Mouse (Mus musculus): ENCODE measurements around the gene Hbb-bh1.
"Not testable (repeated sequence)": the region's sequence is repeated elsewhere in the genome, so short reads cannot be mapped to it uniquely, and the experiment has no call there.

Hbb-bh1 gene

GRCm38 (mm10) chr7:103843034-103843433 lies at the start of gene Hbb-bh1:
TSS of gene Hbb-bh1 (minus strand) at chr7:103843164.
- DNase-seq (ENCODE audit: low spot score in 2 of 2) = no peak

DNA sequence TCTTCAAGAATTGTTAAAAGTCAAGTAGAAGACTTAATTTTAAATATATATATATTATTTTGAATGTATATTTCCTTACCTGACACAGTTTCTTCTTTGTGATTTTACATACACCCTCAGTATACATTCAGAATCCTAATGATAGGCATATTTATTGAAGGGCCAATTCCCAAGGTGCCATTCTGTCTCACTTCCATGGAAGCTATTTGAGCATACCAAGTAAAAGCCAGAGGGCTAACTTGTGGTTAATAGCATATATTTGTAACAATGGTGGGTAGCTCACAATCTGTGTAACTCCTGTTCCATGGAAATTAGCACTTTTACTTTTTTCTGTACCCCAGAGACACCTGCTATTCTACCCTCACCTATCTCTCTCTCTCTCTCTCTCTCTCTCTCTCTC lies 43.2 kb upstream of the Hbb-bh1 start, which contains the start of gene Olfr66:
TSS of gene Olfr66 (minus strand) at position 101 of the 400 bp plus-strand sequence.
- DNase-seq (ENCODE audit: low spot score in 2 of 2) = no peak

- no peak for DNase-seq (ENCODE audit: low spot score in 2 of 2)
Measured at GRCm38 (mm10) chr7:103877093-103877492, 34.1 kb upstream of the Hbb-bh1 start.

DNA sequence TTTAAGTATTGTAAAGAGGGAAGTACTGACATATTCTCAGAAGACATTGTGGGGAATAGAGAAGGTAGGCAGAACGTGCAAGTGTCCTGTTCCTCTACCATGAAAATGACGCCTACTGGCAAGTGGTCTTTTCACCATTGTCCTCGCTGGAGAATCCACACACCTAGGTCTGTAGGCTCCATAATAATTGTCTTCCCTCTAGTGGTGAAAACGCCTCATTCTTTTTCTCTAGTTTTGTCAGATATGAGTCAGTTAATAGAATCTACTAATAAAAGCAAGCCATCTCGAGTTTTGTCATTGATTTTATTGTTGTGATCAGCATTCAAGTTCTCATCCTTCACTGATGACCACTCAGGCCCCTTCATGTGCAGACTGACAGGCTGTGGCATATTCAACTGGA lies 31.5 kb upstream of the Hbb-bh1 start:
- no peak for DNase-seq (ENCODE audit: low spot score in 2 of 2)

DNA sequence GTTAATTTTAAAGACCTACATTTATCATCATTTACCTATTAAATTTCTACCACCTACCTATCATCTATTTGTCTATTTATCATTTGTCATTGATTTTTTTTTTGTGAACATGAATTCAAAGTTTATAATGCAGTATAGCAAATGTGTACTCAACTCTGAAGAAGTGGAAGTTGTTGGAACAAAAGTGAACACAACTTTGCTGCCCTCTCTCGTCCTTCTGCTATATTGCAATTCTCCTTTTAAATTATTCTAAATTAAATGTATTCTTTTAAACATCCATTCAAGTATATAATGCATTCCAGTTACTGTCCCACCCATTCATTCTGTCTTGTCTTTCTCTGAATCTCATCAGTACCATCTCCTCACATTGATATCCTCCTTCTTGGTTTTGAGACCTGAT lies 30.1 kb upstream of the Hbb-bh1 start:
- peak; percentile 1 to 7 for DNase-seq (ENCODE audit: low spot score in 2 of 2)

DNA sequence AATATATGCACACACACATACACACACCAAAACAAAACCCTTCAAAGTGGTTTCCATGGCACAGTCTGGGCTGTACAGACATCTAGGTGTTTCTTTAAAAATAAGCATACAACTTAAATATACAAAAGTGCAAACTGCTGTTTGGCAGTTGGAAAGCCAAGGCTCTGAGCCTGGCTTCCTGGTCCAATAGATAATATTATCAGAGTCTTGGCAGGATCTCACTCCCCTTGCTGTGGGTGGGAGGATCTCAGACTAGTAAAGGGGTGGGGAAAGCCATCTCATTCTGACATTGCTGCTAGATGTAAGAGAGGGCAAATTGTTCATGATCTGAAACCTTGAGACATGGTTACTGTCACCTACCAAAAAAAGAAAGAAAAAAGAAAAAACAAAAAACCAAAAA lies 27.7 kb upstream of the Hbb-bh1 start:
- DNase-seq (ENCODE audit: low spot score in 2 of 2) = no peak

GRCm38 (mm10) chr7:103865716-103866115 lies 22.8 kb upstream of the Hbb-bh1 start:
- DNase-seq (ENCODE audit: low spot score in 2 of 2) = no peak

DNA sequence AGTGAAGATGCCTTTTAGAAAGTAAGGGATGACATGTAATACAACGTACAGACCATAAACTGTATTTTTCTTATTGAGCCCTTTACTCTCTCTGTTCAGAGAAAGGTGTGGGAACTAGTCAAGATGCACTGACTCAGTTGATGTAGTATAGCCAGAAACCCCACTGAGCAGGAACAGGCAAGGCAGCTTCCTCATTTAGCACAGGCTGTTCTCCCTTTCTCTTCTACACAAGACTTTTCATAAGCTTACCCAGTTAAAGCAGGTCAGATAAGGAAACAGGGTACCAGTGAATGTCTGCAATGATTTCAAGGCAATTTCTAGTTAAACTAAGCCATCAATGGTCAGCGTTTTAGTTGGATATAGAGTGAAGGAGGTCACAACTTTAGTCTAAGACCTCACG lies 18.6 kb upstream of the Hbb-bh1 start:
- DNase-seq (ENCODE audit: low spot score in 2 of 2) = no peak

DNA sequence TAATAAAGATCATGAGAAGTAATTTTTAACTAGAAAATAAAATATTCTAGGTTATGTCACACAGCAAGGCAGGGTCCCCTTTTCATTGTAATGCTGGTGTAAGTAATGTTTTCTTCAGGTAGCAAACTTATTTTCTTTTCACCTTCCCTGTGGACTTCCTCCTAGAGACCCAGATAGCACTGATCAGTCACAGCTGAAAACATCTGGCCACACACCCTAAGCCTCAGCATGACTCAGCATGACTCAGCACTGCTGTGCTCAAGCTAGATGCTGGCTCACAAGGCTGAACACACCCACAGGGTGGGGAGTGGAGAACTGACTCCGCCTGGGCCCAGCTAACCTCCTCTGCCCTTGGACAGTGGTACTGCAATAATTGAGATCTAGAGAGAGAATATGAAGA lies 17.9 kb upstream of the Hbb-bh1 start:
- DNase-seq (ENCODE audit: low spot score in 2 of 2) = peak in 1 of 2 experiments; percentile 3

DNA sequence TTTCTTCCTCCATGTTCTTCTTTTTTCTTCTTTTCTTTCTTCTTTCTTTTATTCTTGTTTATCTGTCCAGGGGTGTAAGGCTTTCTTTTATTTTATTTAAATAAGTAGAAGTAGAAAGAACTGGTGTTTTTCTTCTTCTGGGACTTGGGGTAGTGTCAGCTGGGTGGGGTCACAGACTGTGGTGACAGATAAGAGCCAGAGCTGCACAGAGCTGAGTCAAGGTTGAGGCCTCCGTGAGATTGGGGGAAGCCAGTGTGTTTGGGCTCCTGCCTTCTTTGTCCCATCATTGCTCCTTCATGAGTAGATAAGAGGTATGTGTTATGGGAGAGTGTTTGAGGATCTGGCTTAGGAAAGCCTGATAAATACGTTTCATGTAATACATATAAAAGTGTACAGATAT lies 16.1 kb upstream of the Hbb-bh1 start:
- DNase-seq (ENCODE audit: low spot score in 2 of 2) = no peak

DNA sequence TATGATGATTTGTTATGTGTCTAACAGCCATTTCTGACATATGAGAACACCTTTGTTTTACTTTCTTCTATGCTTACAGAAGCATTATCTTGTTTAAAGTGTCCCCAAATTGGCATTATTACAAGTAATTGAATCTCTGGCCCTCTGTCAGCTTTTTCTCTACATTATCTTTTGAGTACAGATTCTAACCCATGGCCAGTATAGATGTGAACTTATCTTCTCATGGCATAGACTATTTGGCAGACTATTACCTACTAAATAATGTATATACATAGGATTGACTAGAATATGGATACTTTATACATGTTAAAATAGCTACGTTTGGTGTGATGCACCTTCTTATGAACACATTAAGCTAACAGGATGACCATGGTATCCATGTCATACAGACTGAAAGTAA lies 11.7 kb upstream of the Hbb-bh1 start:
- no peak for DNase-seq (ENCODE audit: low spot score in 2 of 2)

GRCm38 (mm10) chr7:103853090-103853489 lies 10.1 kb upstream of the Hbb-bh1 start, which contains the start of gene Hbb-y:
TSS of gene Hbb-y (minus strand) at chr7:103853216.
- no peak for DNase-seq (ENCODE audit: low spot score in 2 of 2)

- no peak for DNase-seq (ENCODE audit: low spot score in 2 of 2)
Measured at GRCm38 (mm10) chr7:103844525-103845325, 1.8 kb upstream of the Hbb-bh1 start.

DNA sequence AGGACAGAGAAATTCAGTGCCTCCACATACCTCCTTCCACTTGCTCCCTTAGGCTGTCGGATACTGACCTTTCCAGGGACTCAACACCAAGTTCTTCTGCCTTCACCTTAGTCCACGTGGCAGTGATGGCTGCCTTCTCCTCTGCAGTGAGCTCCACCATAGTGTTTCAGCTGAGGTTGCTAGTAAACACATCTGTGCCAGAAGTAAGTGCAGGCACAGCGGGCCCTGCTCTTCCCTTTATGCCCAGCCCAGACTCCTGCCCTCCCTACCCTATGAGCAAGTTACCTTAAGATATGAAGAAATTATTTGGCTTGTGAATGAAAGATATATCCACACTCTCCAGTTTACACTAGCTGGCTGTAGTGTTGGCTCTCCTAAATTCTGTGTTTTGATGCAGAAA lies 2.7 kb downstream of the Hbb-bh1 start, which contains the start of gene Hbb-bh2:
TSS of gene Hbb-bh2 (minus strand) at position 253 of the 400 bp plus-strand sequence.
- DNase-seq (ENCODE audit: low spot score in 2 of 2) = no peak

DNA sequence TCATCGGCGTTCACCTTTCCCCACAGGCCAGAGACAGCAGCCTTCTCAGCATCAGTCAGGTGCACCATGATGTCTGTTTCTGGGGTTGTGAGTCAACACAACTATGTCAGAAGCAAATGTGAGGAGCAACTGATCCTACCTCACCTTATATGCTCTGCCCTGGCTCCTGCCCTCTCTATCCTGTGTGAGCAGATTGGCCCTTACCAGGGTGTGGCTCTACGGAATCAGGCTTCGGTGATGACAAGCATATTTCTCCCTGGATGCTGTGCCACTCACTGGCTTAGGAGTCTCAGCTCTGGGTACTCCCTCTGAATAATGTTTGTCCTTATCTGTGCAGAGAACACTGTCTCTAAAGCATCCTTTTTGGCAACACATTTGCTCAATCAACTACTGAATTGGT lies 15.2 kb downstream of the Hbb-bh1 start, which contains the start of gene Hbb-bs:
TSS of gene Hbb-bs (minus strand) at position 289 of the 400 bp plus-strand sequence.
- no peak for DNase-seq (ENCODE audit: low spot score in 2 of 2)

DNA sequence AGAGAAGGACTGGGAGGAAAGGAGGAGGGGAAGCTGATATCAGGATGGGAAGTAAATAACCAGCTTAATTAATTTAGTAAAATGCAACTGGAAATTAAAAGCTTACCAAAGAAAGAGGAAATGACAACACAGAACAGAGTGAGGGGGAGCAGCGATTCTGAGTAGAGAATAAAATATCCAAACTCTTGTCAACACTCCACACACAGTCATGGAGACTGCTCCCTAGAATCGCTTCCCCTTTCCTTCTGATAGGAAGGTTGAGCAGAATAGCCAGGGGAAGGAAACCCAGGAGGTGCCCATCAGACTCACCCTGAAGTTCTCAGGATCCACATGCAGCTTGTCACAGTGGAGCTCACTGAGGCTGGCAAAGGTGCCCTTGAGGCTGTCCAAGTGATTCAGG lies 15.8 kb downstream of the Hbb-bh1 start:
- not testable (repeated sequence) for DNase-seq (ENCODE audit: low spot score in 2 of 2)

DNA sequence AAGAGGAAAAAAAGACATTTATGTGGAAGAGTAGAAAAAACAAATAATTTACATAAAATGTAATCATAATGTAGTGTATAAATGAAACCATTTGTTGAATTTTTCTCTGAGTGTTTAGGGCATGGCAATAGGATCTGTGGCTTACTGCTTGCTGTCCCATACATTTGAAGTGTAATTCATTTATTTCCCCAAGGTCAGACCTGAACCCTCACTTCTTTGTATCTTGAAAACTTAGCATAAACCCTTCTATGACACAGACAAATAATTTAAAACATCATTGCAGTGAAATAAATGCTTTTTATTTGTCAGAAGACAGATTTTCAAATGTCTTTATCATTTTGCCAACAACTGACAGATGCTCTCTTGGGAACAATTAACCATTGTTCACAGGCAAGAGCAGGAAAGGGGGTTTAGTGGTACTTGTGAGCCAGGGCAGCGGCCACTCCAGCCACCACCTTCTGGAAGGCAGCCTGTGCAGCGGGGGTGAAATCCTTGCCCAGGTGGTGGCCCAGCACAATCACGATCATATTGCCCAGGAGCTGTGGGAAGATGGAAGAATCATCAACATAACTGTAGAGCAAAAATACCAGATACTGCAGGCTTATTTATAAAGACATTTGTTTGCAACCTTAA lies 16.6 kb downstream of the Hbb-bh1 start:
- no peak for DNase-seq (ENCODE audit: low spot score in 2 of 2)

- DNase-seq (ENCODE audit: low spot score in 2 of 2) = no peak
Measured at GRCm38 (mm10) chr7:103825536-103826254, 17.3 kb downstream of the Hbb-bh1 start.

DNA sequence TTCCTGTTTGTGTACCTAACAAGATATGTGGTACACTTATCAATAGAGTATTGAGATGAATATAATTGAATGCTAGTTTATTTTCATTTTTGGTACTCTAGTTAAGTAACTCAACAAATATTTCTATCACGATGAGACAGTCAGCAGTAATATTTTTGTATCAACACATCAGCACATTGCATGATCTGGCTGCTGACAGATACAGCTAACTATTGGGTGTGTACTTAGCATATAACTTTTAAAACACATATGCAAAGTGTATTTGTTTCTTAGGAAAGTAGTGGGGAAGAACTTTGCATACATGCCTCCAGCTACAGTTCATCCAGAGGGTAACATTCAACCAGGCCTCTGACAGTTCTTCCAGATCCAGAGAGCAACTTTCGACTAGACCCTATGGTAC lies 18.4 kb downstream of the Hbb-bh1 start:
- no peak for DNase-seq (ENCODE audit: low spot score in 2 of 2)

DNA sequence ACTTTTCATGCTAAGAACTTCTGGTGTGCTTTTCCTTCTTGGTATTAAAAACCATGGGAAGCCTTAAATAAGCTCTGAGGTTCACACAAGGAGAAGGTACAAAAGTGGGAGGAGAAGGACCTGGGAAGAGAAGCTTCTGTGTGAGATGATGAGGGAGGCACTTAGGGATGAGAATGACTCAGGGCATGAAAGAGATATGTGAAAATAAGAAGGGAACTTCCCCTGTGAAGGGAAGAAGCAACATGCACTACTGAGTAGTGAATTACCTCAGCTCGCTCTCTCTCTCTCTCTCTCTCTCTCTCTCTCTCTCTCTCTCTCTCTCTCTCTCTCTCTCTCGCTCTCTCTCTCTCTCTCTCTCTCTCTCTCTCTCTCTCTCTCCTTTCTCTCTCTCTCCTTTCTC lies 27.9 kb downstream of the Hbb-bh1 start:
- not testable (repeated sequence) for DNase-seq (ENCODE audit: low spot score in 2 of 2)

GRCm38 (mm10) chr7:103813766-103814165 lies 29.2 kb downstream of the Hbb-bh1 start, which contains the start of gene Hbb-bt:
TSS of gene Hbb-bt (minus strand) at chr7:103813996.
- DNase-seq (ENCODE audit: low spot score in 2 of 2) = no peak

- DNase-seq (ENCODE audit: low spot score in 2 of 2) = not testable (repeated sequence)
Measured at GRCm38 (mm10) chr7:103813152-103813551, 29.8 kb downstream of the Hbb-bh1 start.

Measured in right cerebral cortex, adult 2 months (tissue).